Mouse (Mus musculus): ENCODE measurements around the gene Tmem51.

DNA sequence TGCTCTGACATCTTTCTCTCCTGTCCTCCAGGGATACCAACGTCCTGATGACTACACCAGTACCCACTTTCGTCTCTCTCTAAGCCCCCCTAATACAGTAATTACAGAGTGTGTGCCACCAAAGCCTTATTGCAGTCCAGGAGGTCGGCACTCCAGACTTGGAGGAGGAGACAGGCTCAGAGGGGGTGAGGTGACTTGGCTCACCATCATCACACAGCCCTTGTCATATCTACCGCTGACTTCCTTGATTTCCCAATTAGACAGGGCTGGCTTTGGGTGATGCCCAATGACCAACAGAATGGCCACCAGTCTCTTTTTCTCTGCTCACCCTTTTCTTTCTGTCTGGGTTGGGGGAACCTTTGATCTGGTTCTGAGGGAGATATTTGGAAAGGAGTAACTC is 1.4 kb downstream of the Tmem51 start:
- TF ChIP-seq CHD2 (IDR thresholded peaks at IDR 0.05; ENCODE audit: low read length) (no peak), POLR2A (IDR thresholded peaks at IDR 0.05; ENCODE audit: control insufficient read depth in 1 of 2, insufficient read depth in 1 of 2, low read depth in 1 of 2, low read length in 2 of 2, poor library complexity in 1 of 2) (no peak), GATA1 (IDR thresholded peaks at IDR 0.05; ENCODE audit: low read depth, low read length) (no peak), EP300 (IDR thresholded peaks at IDR 0.05; ENCODE audit: low read depth in 1 of 2, low read length in 2 of 2) (no peak), CTCF (IDR thresholded peaks at IDR 0.05 in 2 of 3, conservative IDR thresholded peaks at IDR 0.05 in 1 of 3; ENCODE audit: control insufficient read depth in 1 of 3, insufficient read depth in 1 of 3, low read depth in 2 of 3, low read length in 3 of 3, poor library complexity in 1 of 3, severe bottlenecking in 1 of 3) (no peak), MAFK (IDR thresholded peaks at IDR 0.05; ENCODE audit: borderline replicate concordance, low read depth, low read length) (no peak), E2F4 (IDR thresholded peaks at IDR 0.05; ENCODE audit: borderline replicate concordance, low read depth, low read length) (no peak), ZKSCAN1 (IDR thresholded peaks at IDR 0.05; ENCODE audit: low read depth, low read length) (no peak), USF1 (IDR thresholded peaks at IDR 0.05; ENCODE audit: low read depth, low read length) (no peak), ZC3H11A (IDR thresholded peaks at IDR 0.05; ENCODE audit: low read depth, low read length) (no peak), POLR2AphosphoS2 (IDR thresholded peaks at IDR 0.05; ENCODE audit: low read length) (no peak)

All from MEL (cell line).